In the genomic region with DNA sequence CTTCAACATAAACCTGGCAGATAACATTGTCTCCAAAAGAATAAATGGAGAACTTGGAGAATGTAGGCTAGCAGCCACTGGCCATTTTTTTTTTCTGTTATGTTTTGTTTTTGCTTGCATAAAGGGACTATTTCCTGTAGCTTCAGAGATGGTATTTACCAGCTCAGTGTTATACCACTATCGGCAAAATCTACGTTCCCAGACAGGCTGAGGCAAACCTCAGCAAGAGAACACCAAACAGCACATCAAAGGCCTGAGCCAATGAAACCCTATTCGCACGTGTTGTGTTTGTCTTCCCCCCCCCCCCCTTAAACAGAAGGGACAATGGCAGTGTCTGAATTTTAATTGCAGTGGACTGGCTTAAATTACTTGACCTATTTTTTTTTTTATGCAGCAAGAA, we compare ENCODE assay signal across 23 mouse cellular contexts. TPM values are rescaled to one million over a fixed set of nuclear protein-coding genes. Genes with fewer than 3 reads are reported as not detected.
DNase-seq lines count a peak whose midpoint lies in the region; ATAC-seq and TF ChIP-seq lines count a peak whose summit lies in the region.
"Had no signal": no experiment of that assay in that cellular context is flagged by ENCODE, and none has a peak within 500 bp of the region (broad histone marks: within the 10 kb centered on the region; RNA-seq: fewer than 3 reads in every experiment).

No protein-coding gene starts in this region.

- H3K36me3 ChIP-seq in stomach, postnatal 0 days (ENCODE audit: control insufficient read depth, insufficient read depth, low read length), result no peaks in the 10 kb centered on the region
- H3K36me3 ChIP-seq in midbrain, embryonic 10.5 days, result peaks cover 20% of the 10 kb centered on the region
- no peaks in the 10 kb centered on the region for H3K36me3 ChIP-seq in forebrain, postnatal 0 days (ENCODE audit: insufficient read depth)
- H3K36me3 ChIP-seq: embryonic facial prominence, embryonic 15.5 days; hindbrain, embryonic 15.5 days; midbrain, embryonic 13.5 days had no signal

- H3K4me3 ChIP-seq in stomach, postnatal 0 days (ENCODE audit: low read depth, low read length), result no peak overlapping the region
- H3K4me3 ChIP-seq in midbrain, embryonic 10.5 days, result no peak overlapping the region
- no peak overlapping the region for H3K4me3 ChIP-seq in forebrain, postnatal 0 days (ENCODE audit: low read depth, low read length)
- H3K4me3 ChIP-seq: embryonic facial prominence, embryonic 15.5 days; hindbrain, embryonic 15.5 days; liver, embryonic 13.5 days; midbrain, embryonic 13.5 days; neural tube, embryonic 13.5 days had no signal

- peak; percentile 21 for DNase-seq in embryo, embryonic 10.5 days (ENCODE audit: low spot score)
- no peak for DNase-seq in embryo, embryonic 11 days
- DNase-seq in thymus, postnatal 14 days, result peak; percentile 30
- no peak for DNase-seq in thymus, postnatal 25 days
- DNase-seq in stomach, postnatal 0 days (ENCODE audit: low spot score), result no peak
- DNase-seq in midbrain, embryonic 10.5 days (ENCODE audit: low spot score), result no peak
- DNase-seq in forebrain, postnatal 0 days, result no peak
- DNase-seq: adrenal gland, postnatal 36 days; gastrocnemius, postnatal 36 days; heart, postnatal 4 days; kidney, postnatal 4 days; liver, embryonic 13.5 days; lung, adult 2 months; lung, postnatal 14 days; right cerebral cortex, adult 18-20 months; right cerebral cortex, postnatal 4 days had no signal

- no peaks in the 10 kb centered on the region for H3K9me3 ChIP-seq in stomach, postnatal 0 days (ENCODE audit: control insufficient read depth, low read length)
- H3K9me3 ChIP-seq in midbrain, embryonic 10.5 days (replicated peaks), result no peaks in the 10 kb centered on the region
- no peaks in the 10 kb centered on the region for H3K9me3 ChIP-seq in forebrain, postnatal 0 days (ENCODE audit: low read length)
- H3K9me3 ChIP-seq: embryonic facial prominence, embryonic 15.5 days; hindbrain, embryonic 15.5 days; liver, embryonic 13.5 days; midbrain, embryonic 13.5 days; neural tube, embryonic 13.5 days had no signal

- ATAC-seq in activated CD4-positive, CD25-positive, alpha-beta regulatory T cell, adult 4 months, result peak; percentile 9
- no peak for ATAC-seq in stomach, postnatal 0 days (ENCODE audit: low FRiP score, low TSS enrichment)
- no peak for ATAC-seq in forebrain, postnatal 0 days
- ATAC-seq: forebrain, embryonic 16.5 days; intestine, postnatal 0 days; midbrain, embryonic 13.5 days had no signal

- TF ChIP-seq CTCF in stomach, postnatal 0 days (IDR thresholded peaks at IDR 0.05; ENCODE audit: low read depth), result no peak
- no peak for TF ChIP-seq CTCF in forebrain, postnatal 0 days (IDR thresholded peaks at IDR 0.05; ENCODE audit: low read depth)

- TF ChIP-seq EP300 in stomach, postnatal 0 days (optimal IDR thresholded peaks at IDR 0.05), result peak; percentile 21

- WGBS in stomach, postnatal 0 days, result 33% methylated on average over 4 of the region's 4 CpGs
- WGBS in midbrain, embryonic 10.5 days, result 35% methylated on average over 4 of the region's 4 CpGs
- WGBS in forebrain, postnatal 0 days, result 28% methylated on average over 4 of the region's 4 CpGs

- no peak overlapping the region for H3K4me2 ChIP-seq in stomach, postnatal 0 days (replicated peaks; ENCODE audit: low read depth)
- H3K4me2 ChIP-seq in forebrain, postnatal 0 days (ENCODE audit: low read depth), result no peak overlapping the region
- H3K4me2 ChIP-seq: embryonic facial prominence, embryonic 15.5 days; hindbrain, embryonic 15.5 days; liver, embryonic 13.5 days; midbrain, embryonic 13.5 days; neural tube, embryonic 13.5 days had no signal

- no peaks in the 10 kb centered on the region; the same call in 1 of the 2 replicates for H3K4me1 ChIP-seq in stomach, postnatal 0 days (replicated peaks; ENCODE audit: control insufficient read depth, insufficient read depth)
- H3K4me1 ChIP-seq in midbrain, embryonic 10.5 days, result peaks cover 44% of the 10 kb centered on the region
- peaks cover 8% of the 10 kb centered on the region; the same call in 1 of the 2 replicates for H3K4me1 ChIP-seq in forebrain, postnatal 0 days (ENCODE audit: insufficient read depth)

- no peak overlapping the region for H3K27ac ChIP-seq in stomach, postnatal 0 days (replicated peaks)
- no peak overlapping the region for H3K27ac ChIP-seq in midbrain, embryonic 10.5 days (replicated peaks)
- H3K27ac ChIP-seq in forebrain, postnatal 0 days (ENCODE audit: low read depth, low read length), result no peak overlapping the region
- H3K27ac ChIP-seq: embryonic facial prominence, embryonic 15.5 days; hindbrain, embryonic 15.5 days; liver, embryonic 13.5 days; midbrain, embryonic 13.5 days; neural tube, embryonic 13.5 days had no signal

- no peak overlapping the region for H3K9ac ChIP-seq in stomach, postnatal 0 days (ENCODE audit: low read length)
- H3K9ac ChIP-seq in forebrain, postnatal 0 days, result no peak overlapping the region
- H3K9ac ChIP-seq: embryonic facial prominence, embryonic 15.5 days; hindbrain, embryonic 15.5 days; liver, embryonic 13.5 days; midbrain, embryonic 13.5 days; neural tube, embryonic 13.5 days had no signal

- no peaks in the 10 kb centered on the region for H3K27me3 ChIP-seq in stomach, postnatal 0 days (ENCODE audit: control insufficient read depth, insufficient read depth, low read length)
- H3K27me3 ChIP-seq in midbrain, embryonic 10.5 days (ENCODE audit: low read depth, poor library complexity, severe bottlenecking), result no peaks in the 10 kb centered on the region
- H3K27me3 ChIP-seq in forebrain, postnatal 0 days (ENCODE audit: insufficient read depth, low read length), result no peaks in the 10 kb centered on the region
- H3K27me3 ChIP-seq: embryonic facial prominence, embryonic 15.5 days; hindbrain, embryonic 15.5 days; liver, embryonic 13.5 days; midbrain, embryonic 13.5 days; neural tube, embryonic 13.5 days had no signal

RNA-seq across cellular contexts. Expression of a gene that starts 5.7 kb away (rescaled TPM):
- 1 to 10 TPM; 5.1 to 7.6 TPM for polyA plus RNA-seq in activated CD4-positive, CD25-positive, alpha-beta regulatory T cell, adult 4 months (2017; shearing (Covaris generic))
- 33.0 and 33.7 TPM in 2 replicates for polyA plus RNA-seq in stomach, postnatal 0 days (2015; fragmentation: Nextera tagmentation; extraction: Ambion mirVana)
- 59.6 and 60.1 TPM in 2 replicates for polyA plus RNA-seq in midbrain, embryonic 10.5 days (2016; fragmentation: Nextera tagmentation; extraction: Ambion mirVana)
- total RNA-seq in forebrain, postnatal 0 days (2014; rRNA removed), result 66.1 and 82.8 TPM in 2 replicates
- 51.6 and 57.7 TPM in 2 replicates for polyA plus RNA-seq in forebrain, postnatal 0 days (2015; fragmentation: Nextera tagmentation; extraction: Ambion mirVana)

Comparison
In these comparisons a context has a peak if more than half of its experiments do, and no peak if none do; other contexts are left out.
1. DNase-seq: peak in embryo, embryonic 10.5 days (single experiment) and thymus, postnatal 14 days (single experiment); none in embryo, embryonic 11 days (single experiment), thymus, postnatal 25 days (single experiment), stomach, postnatal 0 days (single experiment), midbrain, embryonic 10.5 days (single experiment) and forebrain, postnatal 0 days (single experiment).